10 mouse cellular contexts compared by ENCODE assay signal in genomic region chr7:139308140-139308895, GRCm38 (mm10).
A peak's percentile ranks its signal among the peaks of the same experiment; 100 is the strongest.
DNase-seq lines count a peak whose midpoint lies in the region; ATAC-seq and TF ChIP-seq lines count a peak whose summit lies in the region.
"Had no signal": no experiment of that assay in that cellular context is flagged by ENCODE, and none has a peak within 500 bp of the region (broad histone marks: within the 10 kb centered on the region; RNA-seq: fewer than 3 reads in every experiment).

No protein-coding gene starts in this region.

- H3K4me1 ChIP-seq in kidney, embryonic 15.5 days, result peaks cover 23% of the 10 kb centered on the region
- H3K4me1 ChIP-seq in small intestine, adult 2 months (ENCODE audit: control insufficient read depth, insufficient read depth, insufficient read length, low read length), result peaks cover 9% of the 10 kb centered on the region; the same call in 1 of the 2 replicates

- no peak overlapping the region for H3K4me2 ChIP-seq in kidney, embryonic 15.5 days
- H3K4me2 ChIP-seq: midbrain, embryonic 12.5 days had no signal

- H3K36me3 ChIP-seq in kidney, embryonic 15.5 days, result no peaks in the 10 kb centered on the region
- no peaks in the 10 kb centered on the region for H3K36me3 ChIP-seq in small intestine, adult 2 months (ENCODE audit: control insufficient read depth, insufficient read depth, low read length)
- H3K36me3 ChIP-seq: midbrain, embryonic 12.5 days had no signal

- 75% methylated on average over 8 of the region's 8 CpGs for WGBS in kidney, embryonic 15.5 days
- WGBS in small intestine, adult 2 months, result 82% methylated on average over 8 of the region's 8 CpGs

- DNase-seq in layer of hippocampus, postnatal 10 days (ENCODE audit: low spot score in 2 of 2), result peak; percentile 50 to 54
- DNase-seq in layer of hippocampus, postnatal 36 days, result no peak
- DNase-seq in brain, embryonic 14.5 days (ENCODE audit: low read depth), result peak; percentile 20
- DNase-seq in gastrocnemius, postnatal 25 days, result peak; percentile 84
- no peak for DNase-seq in layer of hippocampus, adult 9-11 months
- no peak for DNase-seq in spleen, postnatal 36 days (ENCODE audit: low spot score in 2 of 2)

- H3K9ac ChIP-seq in kidney, embryonic 15.5 days, result no peak overlapping the region
- H3K9ac ChIP-seq: midbrain, embryonic 12.5 days had no signal

- 0 out of 2 replicates have a peak, but pooled peaks have one; percentile 17 for ATAC-seq in kidney, embryonic 15.5 days (replicated peaks; ENCODE audit: low FRiP score)

- H3K27ac ChIP-seq in kidney, embryonic 15.5 days, result 0 out of 2 replicates have a peak overlapping the region, but pooled peaks have one; percentile 7
- H3K27ac ChIP-seq in small intestine, adult 2 months (ENCODE audit: insufficient read depth, low read depth, low read length), result peak overlapping the region; percentile 34
- H3K27ac ChIP-seq: midbrain, embryonic 12.5 days had no signal

- no peak for TF ChIP-seq POLR2A in brain, embryonic 14.5 days (IDR thresholded peaks at IDR 0.05; ENCODE audit: borderline replicate concordance, extremely low read depth, insufficient read depth, insufficient read length, poor library complexity, severe bottlenecking)
- TF ChIP-seq POLR2A in small intestine, adult 2 months (IDR thresholded peaks at IDR 0.05; ENCODE audit: low read depth, low read length), result no peak

- no peaks in the 10 kb centered on the region for H3K27me3 ChIP-seq in kidney, embryonic 15.5 days
- H3K27me3 ChIP-seq in small intestine, adult 2 months (ENCODE audit: control insufficient read depth, insufficient read depth, low read length), result no peaks in the 10 kb centered on the region; the same call in 1 of the 2 replicates
- H3K27me3 ChIP-seq: Patski had no signal

- no peaks in the 10 kb centered on the region for H3K9me3 ChIP-seq in kidney, embryonic 15.5 days (replicated peaks)
- H3K9me3 ChIP-seq: midbrain, embryonic 12.5 days had no signal

- H3K4me3 ChIP-seq in kidney, embryonic 15.5 days (replicated peaks), result no peak overlapping the region
- H3K4me3 ChIP-seq in small intestine, adult 2 months (ENCODE audit: low read depth, low read length), result no peak overlapping the region
- H3K4me3 ChIP-seq: midbrain, embryonic 12.5 days had no signal

- peak; percentile 44; the same call in 1 of the 2 replicates for TF ChIP-seq CTCF in brain, embryonic 14.5 days (IDR thresholded peaks at IDR 0.05; ENCODE audit: borderline replicate concordance, extremely low read depth, insufficient read depth, insufficient read length)
- peak; percentile 19; the same call in 1 of the 2 replicates for TF ChIP-seq CTCF in small intestine, adult 2 months (IDR thresholded peaks at IDR 0.05; ENCODE audit: extremely low read depth, insufficient read length, insufficient replicate concordance, low read depth, low read length)

Comparison
In these comparisons a context has a peak if more than half of its experiments do, and no peak if none do; other contexts are left out.
1. DNase-seq: peak in layer of hippocampus, postnatal 10 days (2 of 2), brain, embryonic 14.5 days (single experiment) and gastrocnemius, postnatal 25 days (single experiment); none in layer of hippocampus, postnatal 36 days (0 of 2), layer of hippocampus, adult 9-11 months (single experiment) and spleen, postnatal 36 days (0 of 2).